In the genomic region with DNA sequence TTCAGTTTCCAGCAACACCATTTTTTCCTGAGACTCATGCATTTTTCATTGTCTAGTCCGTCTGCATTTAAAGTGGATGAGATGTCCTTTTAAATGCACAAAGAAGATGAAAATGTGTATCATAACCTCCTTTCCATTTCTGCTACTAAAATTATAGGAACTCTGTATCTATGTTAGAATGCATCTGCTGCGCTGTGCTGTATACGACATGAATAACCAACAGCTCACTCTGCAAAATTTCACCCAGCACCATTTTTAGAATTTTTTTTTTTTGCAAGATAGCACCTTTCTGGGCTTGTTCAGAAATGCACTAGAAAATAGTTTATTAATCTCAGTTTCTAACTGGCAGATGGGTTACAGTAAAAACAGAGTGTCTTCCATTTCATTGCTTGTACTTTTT, we compare ENCODE assay signal across 30 mouse cellular contexts.
A peak's percentile ranks its signal among the peaks of the same experiment; 100 is the strongest.
DNase-seq lines count a peak whose midpoint lies in the region; ATAC-seq lines count a peak whose summit lies in the region.
"Had no signal": no experiment of that assay in that cellular context is flagged by ENCODE, and none has a peak within 500 bp of the region (broad histone marks: within the 10 kb centered on the region; RNA-seq: fewer than 3 reads in every experiment).

No protein-coding gene starts in this region.

- H3K4me3 ChIP-seq in forebrain, embryonic 14.5 days (ENCODE audit: low read depth, low read length) = no peak overlapping the region
- no peak overlapping the region for H3K4me3 ChIP-seq in forebrain, embryonic 12.5 days (replicated peaks)
- H3K4me3 ChIP-seq in midbrain, embryonic 16.5 days (ENCODE audit: low read depth, low read length) = no peak overlapping the region
- no peak overlapping the region for H3K4me3 ChIP-seq in midbrain, embryonic 10.5 days
- no peak overlapping the region for H3K4me3 ChIP-seq in hindbrain, embryonic 11.5 days (ENCODE audit: low read depth, low read length)
- H3K4me3 ChIP-seq: embryonic facial prominence, embryonic 12.5 days; gastrocnemius, adult 2 months; limb, embryonic 12.5 days; liver, embryonic 15.5 days; midbrain, embryonic 12.5 days had no signal

- DNase-seq in forebrain, embryonic 14.5 days (ENCODE audit: low spot score) = peak; percentile 35
- DNase-seq in left cerebral cortex, adult 11 months (ENCODE audit: low spot score) = peak; percentile 32
- no peak for DNase-seq in left cerebral cortex, adult 18-20 months (ENCODE audit: low spot score in 2 of 2)
- no peak for DNase-seq in midbrain, embryonic 10.5 days (ENCODE audit: low spot score)
- DNase-seq in hindbrain, embryonic 11.5 days (ENCODE audit: low spot score) = no peak
- DNase-seq: adrenal gland, adult 8-10 months; cerebellum, adult 11 months; cerebellum, adult 9-11 months; embryo, embryonic 11 days; gastrocnemius, adult 2 months; gastrocnemius, postnatal 36 days; heart, adult 18-20 months; heart, postnatal 4 days; kidney, adult 9 months; kidney, postnatal 10 days; lung, embryonic 14.5 days; lung, postnatal 14 days; right cerebral cortex, postnatal 4 days; thymus, postnatal 4 days had no signal

- H3K36me3 ChIP-seq in forebrain, embryonic 14.5 days (ENCODE audit: control insufficient read depth, insufficient read depth, low read length) = no peaks in the 10 kb centered on the region
- no peaks in the 10 kb centered on the region for H3K36me3 ChIP-seq in forebrain, embryonic 12.5 days (replicated peaks)
- no peaks in the 10 kb centered on the region for H3K36me3 ChIP-seq in midbrain, embryonic 16.5 days (ENCODE audit: control insufficient read depth, insufficient read depth, low read length)
- no peaks in the 10 kb centered on the region for H3K36me3 ChIP-seq in midbrain, embryonic 10.5 days
- no peaks in the 10 kb centered on the region for H3K36me3 ChIP-seq in hindbrain, embryonic 11.5 days (ENCODE audit: control insufficient read depth, insufficient read depth, low read length)
- H3K36me3 ChIP-seq: embryonic facial prominence, embryonic 12.5 days; G1E; limb, embryonic 12.5 days; liver, embryonic 15.5 days; midbrain, embryonic 12.5 days had no signal

- H3K4me2 ChIP-seq in forebrain, embryonic 14.5 days (ENCODE audit: low read length) = no peak overlapping the region
- H3K4me2 ChIP-seq in forebrain, embryonic 12.5 days = no peak overlapping the region
- H3K4me2 ChIP-seq in midbrain, embryonic 16.5 days (ENCODE audit: low read length) = no peak overlapping the region
- H3K4me2 ChIP-seq in hindbrain, embryonic 11.5 days (replicated peaks; ENCODE audit: low read depth, low read length) = no peak overlapping the region
- H3K4me2 ChIP-seq: embryonic facial prominence, embryonic 12.5 days; heart, embryonic 11.5 days; hindbrain, embryonic 14.5 days; limb, embryonic 12.5 days; liver, embryonic 15.5 days; lung, embryonic 14.5 days; midbrain, embryonic 12.5 days had no signal

- no peaks in the 10 kb centered on the region for H3K9me3 ChIP-seq in forebrain, embryonic 14.5 days (replicated peaks; ENCODE audit: control insufficient read depth, low read length)
- H3K9me3 ChIP-seq in forebrain, embryonic 12.5 days = no peaks in the 10 kb centered on the region
- H3K9me3 ChIP-seq in midbrain, embryonic 16.5 days (replicated peaks; ENCODE audit: control insufficient read depth, low read length, poor library complexity, severe bottlenecking) = no peaks in the 10 kb centered on the region
- no peaks in the 10 kb centered on the region for H3K9me3 ChIP-seq in midbrain, embryonic 10.5 days (replicated peaks)
- no peaks in the 10 kb centered on the region for H3K9me3 ChIP-seq in hindbrain, embryonic 11.5 days (ENCODE audit: control insufficient read depth, low read length)
- H3K9me3 ChIP-seq: embryonic facial prominence, embryonic 12.5 days; G1E; limb, embryonic 12.5 days; liver, embryonic 15.5 days; midbrain, embryonic 12.5 days had no signal

- no peaks in the 10 kb centered on the region for H3K27me3 ChIP-seq in forebrain, embryonic 14.5 days (replicated peaks; ENCODE audit: control insufficient read depth, insufficient read depth, low read length)
- H3K27me3 ChIP-seq in forebrain, embryonic 12.5 days = no peaks in the 10 kb centered on the region
- H3K27me3 ChIP-seq in midbrain, embryonic 16.5 days (ENCODE audit: control insufficient read depth, insufficient read depth, low read depth, low read length) = no peaks in the 10 kb centered on the region
- no peaks in the 10 kb centered on the region for H3K27me3 ChIP-seq in midbrain, embryonic 10.5 days (ENCODE audit: low read depth, poor library complexity, severe bottlenecking)
- H3K27me3 ChIP-seq in hindbrain, embryonic 11.5 days (ENCODE audit: control insufficient read depth, insufficient read depth, low read length) = no peaks in the 10 kb centered on the region
- H3K27me3 ChIP-seq: embryonic facial prominence, embryonic 12.5 days; limb, embryonic 12.5 days; liver, embryonic 15.5 days; midbrain, embryonic 12.5 days had no signal

- H3K9ac ChIP-seq in forebrain, embryonic 14.5 days (ENCODE audit: low read length) = no peak overlapping the region
- no peak overlapping the region for H3K9ac ChIP-seq in forebrain, embryonic 12.5 days
- H3K9ac ChIP-seq in midbrain, embryonic 16.5 days (ENCODE audit: low read depth, low read length) = no peak overlapping the region
- H3K9ac ChIP-seq in hindbrain, embryonic 11.5 days (ENCODE audit: low read depth, low read length) = no peak overlapping the region
- H3K9ac ChIP-seq: embryonic facial prominence, embryonic 12.5 days; hindbrain, embryonic 14.5 days; limb, embryonic 12.5 days; liver, embryonic 15.5 days; lung, embryonic 14.5 days; midbrain, embryonic 12.5 days had no signal

- 74% methylated on average over 3 of the region's 3 CpGs for WGBS in forebrain, embryonic 14.5 days
- 87% methylated on average over 3 of the region's 3 CpGs for WGBS in forebrain, embryonic 12.5 days
- 70% methylated on average over 3 of the region's 3 CpGs for WGBS in midbrain, embryonic 16.5 days
- 92% methylated on average over 3 of the region's 3 CpGs for WGBS in midbrain, embryonic 10.5 days
- 88% methylated on average over 3 of the region's 3 CpGs for WGBS in hindbrain, embryonic 11.5 days

- no peaks in the 10 kb centered on the region for H3K4me1 ChIP-seq in forebrain, embryonic 14.5 days (ENCODE audit: control insufficient read depth, insufficient read depth, low read length)
- no peaks in the 10 kb centered on the region for H3K4me1 ChIP-seq in forebrain, embryonic 12.5 days
- peaks cover 7% of the 10 kb centered on the region; the same call in 1 of the 2 replicates for H3K4me1 ChIP-seq in midbrain, embryonic 16.5 days (ENCODE audit: control insufficient read depth, insufficient read depth, low read length)
- no peaks in the 10 kb centered on the region for H3K4me1 ChIP-seq in midbrain, embryonic 10.5 days
- H3K4me1 ChIP-seq in hindbrain, embryonic 11.5 days (replicated peaks; ENCODE audit: control insufficient read depth, insufficient read depth, low read length) = no peaks in the 10 kb centered on the region
- H3K4me1 ChIP-seq: embryonic facial prominence, embryonic 12.5 days; limb, embryonic 12.5 days; liver, embryonic 15.5 days; midbrain, embryonic 12.5 days had no signal

- H3K27ac ChIP-seq in forebrain, embryonic 14.5 days (ENCODE audit: low read depth, low read length) = no peak overlapping the region
- H3K27ac ChIP-seq in forebrain, embryonic 12.5 days = no peak overlapping the region
- peak overlapping the region; percentile 28; the same call in 1 of the 2 replicates for H3K27ac ChIP-seq in midbrain, embryonic 16.5 days (ENCODE audit: low read length)
- no peak overlapping the region for H3K27ac ChIP-seq in midbrain, embryonic 10.5 days (replicated peaks)
- H3K27ac ChIP-seq in hindbrain, embryonic 11.5 days (ENCODE audit: low read depth, low read length) = no peak overlapping the region
- H3K27ac ChIP-seq: embryonic facial prominence, embryonic 12.5 days; gastrocnemius, adult 2 months; hindbrain, embryonic 14.5 days; limb, embryonic 12.5 days; liver, embryonic 15.5 days; midbrain, embryonic 12.5 days; stomach, postnatal 0 days had no signal

- ATAC-seq in forebrain, embryonic 14.5 days = peak; percentile 34; the same call in 1 of the 2 replicates
- ATAC-seq in forebrain, embryonic 12.5 days (ENCODE audit: low FRiP score) = no peak
- ATAC-seq in midbrain, embryonic 16.5 days = 0 out of 2 replicates have a peak, but pooled peaks have one; percentile 29
- ATAC-seq in hindbrain, embryonic 11.5 days (ENCODE audit: low FRiP score) = no peak
- ATAC-seq: intestine, postnatal 0 days had no signal

Comparison
In these comparisons a context has a peak if more than half of its experiments do, and no peak if none do; other contexts are left out.
1. ATAC-seq: peak in forebrain, embryonic 14.5 days (single experiment) and midbrain, embryonic 16.5 days (single experiment); none in forebrain, embryonic 12.5 days (single experiment) and hindbrain, embryonic 11.5 days (single experiment).
2. DNase-seq: peak in forebrain, embryonic 14.5 days (single experiment) and left cerebral cortex, adult 11 months (single experiment); none in left cerebral cortex, adult 18-20 months (0 of 2), midbrain, embryonic 10.5 days (single experiment) and hindbrain, embryonic 11.5 days (single experiment).